Mouse (Mus musculus): Measurements from ENCODE around the gene Ephb2. TPM values are rescaled to one million over a fixed set of nuclear protein-coding genes. Genes with fewer than 3 reads are reported as not detected.

Ephb2 gene
- polyA plus RNA-seq (2012; ENCODE audit: low replicate concordance): 0.10 and 0.13 TPM in 2 replicates

DNA sequence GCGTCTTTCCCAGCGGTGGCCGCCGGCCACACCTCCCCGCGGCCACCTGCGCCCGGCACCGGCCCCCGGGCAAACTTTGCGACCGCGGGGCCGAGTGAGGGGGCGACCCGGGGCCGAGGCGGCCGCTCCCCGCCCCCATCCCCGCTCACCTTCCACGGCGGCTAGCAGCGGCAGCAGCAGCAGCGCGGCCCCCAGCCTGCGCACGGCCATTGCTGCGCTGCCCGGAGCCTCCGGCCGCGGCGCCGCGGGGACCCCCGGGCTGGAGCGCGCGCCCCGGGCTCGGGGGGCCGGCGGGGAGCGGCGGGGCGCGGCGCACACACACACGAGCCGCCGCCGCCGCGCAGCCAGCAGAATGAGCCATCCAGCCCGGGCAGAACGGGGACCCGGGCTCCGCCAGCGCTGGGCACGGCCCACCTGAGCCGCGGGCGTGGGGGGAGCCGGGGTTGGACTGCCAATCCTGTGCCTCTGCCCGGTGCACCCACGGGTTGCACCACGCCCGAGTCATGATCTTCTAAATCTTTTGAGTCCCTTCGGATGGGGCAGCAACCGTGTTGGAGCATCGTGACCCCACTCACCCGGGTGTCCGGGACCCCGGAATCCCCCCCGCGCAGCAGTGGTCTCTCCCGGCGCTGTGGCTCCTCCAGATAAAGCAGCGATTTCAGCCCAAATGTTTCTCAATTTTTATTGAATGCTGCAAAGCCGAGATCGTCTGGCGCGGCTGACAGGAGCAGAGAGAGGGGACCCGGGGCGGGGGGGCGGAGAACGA lies at the start of gene Ephb2:
Gene Ephb2, minus strand, starts transcription at position 368 of the 766 bp plus-strand sequence.

GRCm38 (mm10) chr4:136622388-136622787 lies 213.4 kb downstream of the Ephb2 start, which contains the start of gene Lactbl1:
Lactbl1 (plus strand) TSS chr4:136622621.

DNA sequence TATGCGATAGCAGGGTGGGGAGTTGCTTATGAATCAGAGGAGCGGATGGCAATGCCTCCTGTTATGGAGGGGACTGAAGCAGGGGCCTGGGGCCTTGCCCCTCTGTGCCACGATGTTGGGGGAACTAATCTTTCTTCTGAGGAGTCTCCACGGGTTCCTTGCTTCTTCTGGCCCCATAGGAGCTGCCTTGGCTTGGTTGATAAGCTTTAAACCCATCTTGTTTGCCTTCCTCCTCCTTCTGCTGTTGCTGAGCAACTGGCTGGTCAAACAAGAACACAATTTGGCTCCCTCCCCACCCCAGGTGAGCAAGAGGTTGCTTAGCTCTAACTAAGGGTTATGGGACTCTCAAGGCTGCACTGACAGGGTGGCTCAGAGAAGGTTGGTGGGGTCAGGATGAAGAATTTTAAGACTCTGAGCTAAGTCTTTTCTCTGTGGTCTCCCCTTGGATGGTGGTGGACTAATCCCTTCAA lies 225.4 kb downstream of the Ephb2 start, which contains the start of gene Tex46:
Gene Tex46, plus strand, starts transcription at position 51 of the 470 bp plus-strand sequence.

GRCm38 (mm10) chr4:136602568-136602967 lies 233.2 kb downstream of the Ephb2 start, which contains the start of gene Kdm1a:
Kdm1a (minus strand) TSS chr4:136602723.

Other genes starting within 250 kb of the Ephb2 start
- 10.2 and 21.7 TPM in 2 replicates for gene Kdm1a, start 233.3 kb downstream of the Ephb2 start, polyA plus RNA-seq (2012; ENCODE audit: low replicate concordance)
- gene Tex46, start 225.6 kb downstream of the Ephb2 start, polyA plus RNA-seq (2012; ENCODE audit: low replicate concordance): not detected in 2 replicates
- not detected in 2 replicates for gene Lactbl1, start 213.4 kb downstream of the Ephb2 start, polyA plus RNA-seq (2012; ENCODE audit: low replicate concordance)
- gene C1qb, start 50.2 kb upstream of the Ephb2 start, polyA plus RNA-seq (2012; ENCODE audit: low replicate concordance): 355 and 456 TPM in 2 replicates
- 763 and 882 TPM in 2 replicates for gene C1qc, start 57.1 kb upstream of the Ephb2 start, polyA plus RNA-seq (2012; ENCODE audit: low replicate concordance)
- gene C1qa, start 62.8 kb upstream of the Ephb2 start, polyA plus RNA-seq (2012; ENCODE audit: low replicate concordance): 538 and 664 TPM in 2 replicates
- gene Epha8, start 120.8 kb upstream of the Ephb2 start, polyA plus RNA-seq (2012; ENCODE audit: low replicate concordance): 0.05 and 0.42 TPM in 2 replicates
- 11.9 and 12.2 TPM in 2 replicates for gene Zbtb40, start 212.8 kb upstream of the Ephb2 start, polyA plus RNA-seq (2012; ENCODE audit: low replicate concordance)